Mouse (Mus musculus) C2C12 (cell line): ENCODE results near the gene Ndst2. TPM values are rescaled to one million over a fixed set of nuclear protein-coding genes. Genes with fewer than 3 reads are reported as not detected.

ENCODE experiments used
- H3K27me3 ChIP-seq: one replicate; pipeline ENCODE4 v1.6.1; 2011; ENCODE audit not compliant: control insufficient read depth, insufficient read depth, insufficient read length
- H3K36me3 ChIP-seq: one replicate; pipeline ENCODE4 v1.6.1; 2011; ENCODE audit not compliant: control insufficient read depth, insufficient read depth
- H3K4me3 ChIP-seq: one replicate; pipeline ENCODE4 v1.5.1; 2011; ENCODE audit warnings: mild to moderate bottlenecking, control low read depth; ENCODE audit not compliant: poor library complexity, insufficient read depth, severe bottlenecking
- H3K79me2 ChIP-seq: one replicate; pipeline ENCODE4 v1.6.1; 2011; ENCODE audit not compliant: control insufficient read depth, insufficient read depth
- H3K79me3 ChIP-seq: one replicate; pipeline ENCODE4 v1.6.1; 2011; ENCODE audit warnings: low read depth, control low read depth
- H3ac ChIP-seq: one replicate; pipeline ENCODE3; 2011; ENCODE audit warnings: low read depth; ENCODE audit not compliant: control insufficient read depth, insufficient read length
- CEBPB ChIP-seq: IDR thresholded peaks from one replicate; pipeline ENCODE4 v1.6.1; 2011; ENCODE audit warnings: low read depth, mild to moderate bottlenecking, control low read depth, moderate library complexity
- CTCF ChIP-seq: IDR thresholded peaks from one replicate; pipeline ENCODE4 v1.5.1; 2011; ENCODE audit not compliant: control insufficient read depth, insufficient read depth, insufficient read length
- FOSL1 ChIP-seq: IDR thresholded peaks from one replicate; pipeline ENCODE4 v1.8.0; 2011; ENCODE audit warnings: mild to moderate bottlenecking, low read length; ENCODE audit not compliant: poor library complexity, insufficient read depth, severe bottlenecking
- MAX ChIP-seq: IDR thresholded peaks from one replicate; pipeline ENCODE4 v1.6.1; 2011; ENCODE audit warnings: mild to moderate bottlenecking, control low read depth
- MYOD1 ChIP-seq: IDR thresholded peaks from one replicate; pipeline ENCODE4 v1.6.1; 2011; ENCODE audit warnings: low read depth; ENCODE audit not compliant: control insufficient read depth, insufficient read length
- MYOG ChIP-seq: IDR thresholded peaks from one replicate; pipeline ENCODE4 v1.6.1; 2011; ENCODE audit not compliant: control insufficient read depth, insufficient read length; ENCODE audit errors: extremely low read depth
- USF1 ChIP-seq: IDR thresholded peaks from one replicate; pipeline ENCODE4 v1.6.1; 2011; ENCODE audit warnings: low read depth, mild to moderate bottlenecking, control low read depth, moderate library complexity
- polyA plus RNA-seq: library from polyadenylated mRNA; unstranded; fragments of >200 nt; fragmentation: generic; extraction: Trizol; gene quantifications from one replicate; pipeline ENCODE4 v1.2.1, GENCODE M21; 2012; ENCODE audit warnings: missing spikeins

The Ndst2 gene
- polyA plus RNA-seq, 1 experiment: 13.5 TPM

GRCm38 (mm10) chr14:20735892-20736390, 1.6 kb upstream of the Ndst2 start:
- no peak overlapping the region for H3ac ChIP-seq
- peaks cover 56% of the 10 kb centered on the region for H3K36me3 ChIP-seq
- peaks cover 4% of the 10 kb centered on the region for H3K79me3 ChIP-seq
- H3K79me2 ChIP-seq: peaks cover 14% of the 10 kb centered on the region
- H3K27me3 ChIP-seq: no peaks in the 10 kb centered on the region
- H3K4me3 ChIP-seq: no peak overlapping the region
- TF ChIP-seq MYOG (no peak), MAX (no peak), FOSL1 (no peak), CEBPB (no peak), USF1 (no peak), MYOD1 (no peak), CTCF (no peak)

DNA sequence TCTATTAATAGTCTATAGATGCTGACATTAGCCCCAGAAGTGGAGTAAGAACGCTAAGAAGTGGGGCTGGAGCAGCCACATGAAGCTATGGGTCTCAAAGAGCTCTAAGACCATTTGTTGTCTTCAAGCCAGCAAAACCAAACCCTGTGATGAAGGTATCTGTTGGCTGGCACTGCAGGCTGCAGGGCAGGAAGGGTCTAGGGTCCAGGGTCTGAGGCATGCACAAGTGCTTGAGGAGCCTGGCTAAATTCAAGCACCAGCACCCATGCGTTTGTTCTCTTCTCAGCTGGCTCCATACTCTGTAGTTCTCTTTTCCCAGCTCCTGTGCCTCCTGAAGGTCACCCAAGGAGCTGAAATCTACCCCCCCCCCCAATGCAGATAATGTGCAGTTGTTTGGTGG, 690 bp upstream of the Ndst2 start:
- Histone ChIP-seq H3K36me3 (peaks cover 50% of the 10 kb centered on the region), H3K79me3 (peaks cover 4% of the 10 kb centered on the region), H3K27me3 (no peaks in the 10 kb centered on the region), H3ac (no peak overlapping the region), H3K4me3 (no peak overlapping the region), H3K79me2 (peaks cover 14% of the 10 kb centered on the region)
- no peak for TF ChIP-seq CTCF
- TF ChIP-seq CEBPB: no peak
- TF ChIP-seq MAX: no peak
- no peak for TF ChIP-seq FOSL1
- no peak for TF ChIP-seq MYOD1
- TF ChIP-seq MYOG: no peak
- TF ChIP-seq USF1: no peak

GRCm38 (mm10) chr14:20733041-20733951, 1.1 kb downstream of the Ndst2 start:
- Histone ChIP-seq H3ac (peak overlapping the region; percentile 78), H3K27me3 (no peaks in the 10 kb centered on the region), H3K36me3 (peaks cover 52% of the 10 kb centered on the region), H3K79me3 (peaks cover 4% of the 10 kb centered on the region), H3K4me3 (peak overlapping the region; percentile 86), H3K79me2 (peaks cover 14% of the 10 kb centered on the region)
- TF ChIP-seq MYOG (no peak), CEBPB (no peak), USF1 (no peak)

GRCm38 (mm10) chr14:20730853-20731602, 3.3 kb downstream of the Ndst2 start:
- H3K36me3 ChIP-seq: peaks cover 50% of the 10 kb centered on the region
- TF ChIP-seq MYOD1 (no peak), USF1 (no peak), MAX (no peak), FOSL1 (no peak), CEBPB (no peak), CTCF (no peak), MYOG (no peak)
- no peak overlapping the region for H3K4me3 ChIP-seq
- no peak overlapping the region for H3ac ChIP-seq
- H3K79me3 ChIP-seq: peaks cover 4% of the 10 kb centered on the region
- no peaks in the 10 kb centered on the region for H3K27me3 ChIP-seq
- H3K79me2 ChIP-seq: peaks cover 14% of the 10 kb centered on the region

DNA sequence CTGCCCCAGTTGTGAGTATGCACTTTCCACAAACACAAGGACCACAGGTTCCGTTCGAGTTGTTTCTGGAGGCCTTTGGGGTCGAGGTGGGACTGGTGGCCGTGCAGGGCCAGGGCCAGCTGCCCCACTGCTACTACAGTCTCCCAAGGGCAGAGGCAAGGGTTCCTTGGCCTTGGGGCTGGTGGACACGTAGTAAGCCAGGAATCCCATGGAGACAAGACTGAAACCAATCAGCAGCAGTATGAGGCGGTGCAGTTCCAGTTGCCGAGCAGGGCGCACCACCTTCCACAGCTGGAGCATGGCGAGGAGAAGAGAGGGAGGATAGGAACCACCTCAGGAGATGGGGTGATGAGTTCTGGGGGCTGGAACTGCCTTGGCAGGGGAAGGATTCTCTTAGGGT, 4.5 kb downstream of the Ndst2 start:
- TF ChIP-seq USF1 (no peak), MYOD1 (no peak), CEBPB (no peak), FOSL1 (no peak), MYOG (no peak), CTCF (no peak), MAX (no peak)
- H3K79me2 ChIP-seq: peaks cover 14% of the 10 kb centered on the region
- H3K27me3 ChIP-seq: no peaks in the 10 kb centered on the region
- peaks cover 4% of the 10 kb centered on the region for H3K79me3 ChIP-seq
- no peak overlapping the region for H3ac ChIP-seq
- H3K36me3 ChIP-seq: peaks cover 49% of the 10 kb centered on the region
- no peak overlapping the region for H3K4me3 ChIP-seq
